Mouse (Mus musculus) stomach, embryonic 14.5 days (tissue): ENCODE measurements at regions not wholly inside any gene's neighbourhood (a gene's known extent, or its start where the extent isn't known, plus 50 kb on each side); places are given as distances from the start of the nearest gene placed in this dataset.

ENCODE experiments used
- ATAC-seq: fragments of 200-750 bp; cut with Nextera tagmentation; 2 replicates; pipeline ENCODE4 v1.8.0; 2017; ENCODE audit warnings: low read depth, moderate TSS enrichment; ENCODE audit not compliant: insufficient number of reproducible peaks, insufficient read depth, low FRiP score
- H3K27ac ChIP-seq: fragments of 300-500 bp; sonication (generic); 2 replicates; pipeline ENCODE4 v1.5.1; 2014; ENCODE audit warnings: mild to moderate bottlenecking, low read length, moderate library complexity, mixed read lengths
- H3K27me3 ChIP-seq: fragments of 300-500 bp; sonication (generic); 2 replicates; pipeline ENCODE4 v1.6.1; 2014; ENCODE audit warnings: low read length, control low read depth, mixed read lengths; ENCODE audit not compliant: control insufficient read depth, insufficient read depth
- H3K36me3 ChIP-seq: fragments of 300-500 bp; sonication (generic); 2 replicates; pipeline ENCODE4 v1.6.1; 2014; ENCODE audit warnings: mild to moderate bottlenecking, control low read depth, low read length, moderate library complexity, mixed read lengths; ENCODE audit not compliant: control insufficient read depth, insufficient read depth
- H3K4me1 ChIP-seq: fragments of 300-500 bp; sonication (generic); 2 replicates; pipeline ENCODE4 v1.6.1; 2014; ENCODE audit warnings: low read length, control low read depth, mixed read lengths; ENCODE audit not compliant: control insufficient read depth, insufficient read depth
- H3K4me2 ChIP-seq: fragments of 300-500 bp; sonication (generic); replicated peaks from 2 replicates; pipeline ENCODE4 v1.6.1; 2014; ENCODE audit warnings: low read depth, low read length, control low read depth
- H3K4me3 ChIP-seq: fragments of 300-500 bp; sonication (generic); 2 replicates; pipeline ENCODE4 v1.5.1; 2014; ENCODE audit warnings: low read depth, low read length, control low read depth
- H3K9ac ChIP-seq: fragments of 300-500 bp; sonication (generic); replicated peaks from 2 replicates; pipeline ENCODE4 v1.6.1; 2014; ENCODE audit warnings: low read depth, mild to moderate bottlenecking, control low read depth, low read length, moderate library complexity, mixed read lengths
- H3K9me3 ChIP-seq: fragments of 300-500 bp; sonication (generic); 2 replicates; pipeline ENCODE4 v1.6.1; 2016; ENCODE audit warnings: low read depth, low read length, control low read depth; ENCODE audit not compliant: control insufficient read depth
- WGBS: fragments of 180-500 bp; shearing (Covaris S2); extraction: QIAGEN DNeasy Blood & Tissue Kit; methylation state at CpG from one replicate; pipeline ENCODE4 v1.1.7; 2014; 5-methylcytosine and 5-hydroxymethylcytosine counted together

DNA sequence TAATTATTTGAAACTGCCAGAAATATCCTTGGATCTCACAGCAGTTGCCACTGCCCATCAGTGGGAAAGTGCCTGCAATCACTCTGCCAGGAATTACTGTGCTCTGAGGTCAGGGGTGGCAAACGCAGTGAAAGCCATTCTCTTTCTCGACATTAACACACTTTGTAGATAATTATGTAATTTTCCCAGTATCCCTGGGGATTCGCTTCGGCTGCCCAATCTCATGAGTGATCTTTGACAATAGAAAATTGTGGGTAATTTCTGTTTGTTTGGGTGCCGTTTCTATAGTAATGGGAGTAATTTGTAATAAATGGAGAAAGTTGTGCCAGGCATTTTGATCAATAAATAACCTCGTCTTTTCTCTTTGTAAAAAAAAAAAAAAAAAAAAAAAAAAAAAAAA lies 124.2 kb upstream of the Cdh4 start:
- H3K9me3 ChIP-seq, result no peaks in the 10 kb centered on the region
- 65% methylated on average over 6 of the region's 6 CpGs for WGBS

DNA sequence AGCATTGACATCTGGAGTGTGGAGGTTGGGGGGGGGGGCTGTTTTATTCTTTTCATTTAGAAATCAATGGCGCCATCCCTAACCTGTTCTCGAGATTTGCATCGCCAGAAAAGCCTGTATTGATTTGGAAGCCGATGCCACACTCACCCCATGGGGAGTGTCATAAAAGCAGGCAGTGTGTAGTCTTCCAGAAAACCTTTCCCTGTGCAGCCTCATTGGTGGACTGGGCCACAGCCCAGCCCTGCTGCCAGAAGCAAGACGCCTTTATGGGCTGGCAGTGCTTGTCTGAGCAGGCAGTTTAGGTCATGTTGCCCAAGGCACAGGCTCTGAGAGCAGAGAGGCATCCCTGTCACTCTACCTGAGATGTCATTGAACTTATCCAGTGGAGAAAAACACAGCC lies 117.0 kb upstream of the Cdh4 start:
- Histone ChIP-seq H3K4me3 (no peak overlapping the region), H3K27ac (no peak overlapping the region), H3K9ac (no peak overlapping the region), H3K4me2 (no peak overlapping the region), H3K27me3 (no peaks in the 10 kb centered on the region), H3K9me3 (no peaks in the 10 kb centered on the region), H3K36me3 (no peaks in the 10 kb centered on the region), H3K4me1 (no peaks in the 10 kb centered on the region)
- 76% methylated on average over 5 of the region's 5 CpGs for WGBS
- no peak for ATAC-seq

More for the DNA sequence above, 124.2 kb upstream of the Cdh4 start:
- H3K4me2 ChIP-seq, result no peak overlapping the region
- no peaks in the 10 kb centered on the region for H3K4me1 ChIP-seq
- ATAC-seq, result no peak
- no peak overlapping the region for H3K4me3 ChIP-seq
- no peaks in the 10 kb centered on the region for H3K36me3 ChIP-seq
- H3K9ac ChIP-seq, result no peak overlapping the region
- H3K27me3 ChIP-seq, result no peaks in the 10 kb centered on the region
- H3K27ac ChIP-seq, result no peak overlapping the region

DNA sequence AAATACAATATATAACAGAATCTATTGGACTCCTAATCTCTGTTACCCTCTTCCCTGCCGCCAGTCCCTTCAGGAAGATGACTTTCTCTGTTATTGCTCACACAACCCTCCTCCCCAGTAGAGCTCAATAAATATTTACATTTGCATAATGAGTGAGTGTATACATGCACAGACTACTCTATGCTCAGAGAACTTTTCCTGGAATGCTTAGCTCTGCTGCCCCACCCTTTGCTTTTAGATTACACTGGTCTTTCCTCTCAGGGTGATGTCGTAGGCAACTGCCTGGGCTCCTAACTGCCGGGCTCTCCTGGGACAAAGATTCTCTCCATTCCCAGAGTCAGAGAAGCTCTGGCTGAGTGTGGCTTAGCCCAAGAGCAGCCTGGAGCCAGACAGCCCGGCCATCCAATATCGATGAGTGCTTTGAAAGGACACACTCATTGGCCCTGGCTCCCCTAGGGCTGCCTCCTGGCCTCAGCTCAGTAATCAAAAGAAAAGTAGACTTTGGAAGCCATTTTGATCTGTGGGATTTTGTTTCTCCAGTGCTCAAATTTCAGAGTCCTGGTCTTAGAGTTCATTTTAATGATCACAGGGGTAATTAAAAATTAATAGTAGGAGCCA lies 109.2 kb upstream of the Cdh4 start:
- Histone ChIP-seq H3K27me3 (no peaks in the 10 kb centered on the region), H3K9me3 (no peaks in the 10 kb centered on the region), H3K9ac (no peak overlapping the region), H3K4me2 (no peak overlapping the region), H3K4me3 (no peak overlapping the region), H3K4me1 (no peaks in the 10 kb centered on the region), H3K36me3 (no peaks in the 10 kb centered on the region), H3K27ac (no peak overlapping the region)
- ATAC-seq, result no peak
- 54% methylated on average over 5 of the region's 5 CpGs for WGBS

DNA sequence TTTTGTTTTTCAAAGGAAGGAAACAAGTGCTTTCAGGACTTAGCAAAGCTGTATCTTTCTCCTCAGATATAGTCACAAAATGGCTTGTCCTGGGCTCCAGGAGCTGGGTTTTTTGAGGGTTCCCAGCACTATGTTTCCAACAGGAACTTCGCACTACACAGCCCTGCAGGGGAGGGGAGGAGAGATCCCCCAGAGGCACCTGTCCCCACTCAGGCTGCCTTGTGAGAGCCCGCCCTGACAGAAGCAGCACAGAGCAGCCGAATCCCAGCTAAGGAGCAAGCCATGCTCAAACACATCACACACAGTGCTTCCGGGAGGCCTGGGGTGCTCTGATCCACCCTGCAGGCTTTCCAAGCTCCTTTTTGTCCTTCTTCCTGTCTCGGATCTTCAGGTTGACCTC lies 108.6 kb upstream of the Cdh4 start:
- Histone ChIP-seq H3K27me3 (no peaks in the 10 kb centered on the region), H3K9ac (no peak overlapping the region), H3K4me1 (no peaks in the 10 kb centered on the region), H3K4me2 (no peak overlapping the region), H3K9me3 (no peaks in the 10 kb centered on the region), H3K27ac (no peak overlapping the region), H3K36me3 (no peaks in the 10 kb centered on the region), H3K4me3 (no peak overlapping the region)
- no peak for ATAC-seq
- WGBS, result 65% methylated on average over 5 of the region's 5 CpGs

DNA sequence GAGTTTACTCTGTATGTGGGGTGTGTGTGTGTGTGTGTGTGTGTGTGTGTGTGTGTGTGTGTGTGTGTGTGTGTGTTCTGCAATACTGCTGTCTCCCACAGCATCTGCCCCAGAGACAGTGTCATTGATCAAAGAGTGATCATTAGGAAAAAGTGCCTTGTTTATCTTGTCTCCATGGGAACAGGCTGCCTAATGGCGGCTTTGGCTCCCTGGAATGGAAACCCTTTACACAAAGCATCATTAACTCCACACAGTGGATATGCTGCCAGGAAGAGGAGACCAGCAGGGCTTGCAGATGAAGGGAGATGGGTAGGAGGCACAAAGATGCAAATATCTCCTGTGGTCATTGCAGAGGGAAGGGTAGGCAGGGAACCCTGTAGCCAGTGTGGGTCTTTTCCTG lies 106.0 kb upstream of the Cdh4 start:
- Histone ChIP-seq H3K9me3 (no peaks in the 10 kb centered on the region), H3K27ac (no peak overlapping the region), H3K9ac (no peak overlapping the region), H3K4me3 (no peak overlapping the region), H3K4me1 (no peaks in the 10 kb centered on the region), H3K36me3 (no peaks in the 10 kb centered on the region), H3K4me2 (no peak overlapping the region), H3K27me3 (no peaks in the 10 kb centered on the region)
- ATAC-seq, result no peak
- 5% methylated on average over 1 of the region's 1 CpGs for WGBS

DNA sequence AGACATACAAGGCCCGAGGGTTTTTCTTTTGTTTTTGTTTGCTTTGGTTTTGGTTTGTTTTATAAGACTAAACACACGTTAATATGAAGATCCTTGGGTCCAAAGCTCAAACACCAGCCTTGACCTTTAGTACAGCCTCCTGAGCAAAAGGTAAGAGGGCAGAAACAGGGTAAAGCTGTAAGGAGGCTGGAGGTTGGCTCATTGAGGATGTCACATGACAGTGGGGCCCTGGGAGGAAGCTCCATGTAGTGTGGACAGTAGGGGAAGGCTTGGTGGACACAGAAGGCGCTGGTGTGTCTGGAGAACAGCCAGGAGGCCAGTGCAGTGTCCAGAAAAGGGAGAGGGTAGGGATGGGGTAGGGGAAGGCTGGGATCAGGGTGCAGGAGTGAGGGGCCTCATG lies 89.6 kb upstream of the Cdh4 start:
- Histone ChIP-seq H3K4me2 (no peak overlapping the region), H3K4me3 (no peak overlapping the region), H3K27me3 (no peaks in the 10 kb centered on the region), H3K36me3 (no peaks in the 10 kb centered on the region), H3K4me1 (no peaks in the 10 kb centered on the region), H3K9me3 (no peaks in the 10 kb centered on the region), H3K9ac (no peak overlapping the region), H3K27ac (no peak overlapping the region)
- ATAC-seq, result no peak
- 60% methylated on average over 3 of the region's 3 CpGs for WGBS

DNA sequence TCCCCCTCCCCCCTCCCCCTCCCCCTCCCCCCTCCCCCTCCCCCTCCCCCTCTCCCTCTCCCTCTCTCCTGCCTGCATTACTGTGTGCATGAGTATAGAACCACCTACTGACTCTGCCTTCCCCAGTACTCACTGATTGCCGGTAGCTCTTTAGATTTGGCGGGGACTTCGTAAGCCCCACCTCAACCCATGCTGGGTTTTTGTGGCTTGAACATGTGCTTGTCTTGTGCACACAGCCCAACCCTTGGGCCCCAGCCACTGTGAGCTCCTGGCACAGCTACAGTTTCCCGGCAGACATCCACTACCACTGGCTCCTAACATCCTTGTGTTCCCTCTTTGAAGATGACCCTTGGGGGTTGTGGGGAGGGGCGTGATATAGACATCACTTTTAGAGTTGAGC lies 87.4 kb upstream of the Cdh4 start:
- H3K27ac ChIP-seq, result no peak overlapping the region
- no peaks in the 10 kb centered on the region for H3K9me3 ChIP-seq
- 81% methylated on average over 5 of the region's 5 CpGs for WGBS
- no peak overlapping the region for H3K4me3 ChIP-seq
- ATAC-seq, result no peak
- H3K9ac ChIP-seq, result no peak overlapping the region
- H3K27me3 ChIP-seq, result no peaks in the 10 kb centered on the region
- H3K36me3 ChIP-seq, result no peaks in the 10 kb centered on the region
- no peaks in the 10 kb centered on the region for H3K4me1 ChIP-seq
- H3K4me2 ChIP-seq, result no peak overlapping the region

DNA sequence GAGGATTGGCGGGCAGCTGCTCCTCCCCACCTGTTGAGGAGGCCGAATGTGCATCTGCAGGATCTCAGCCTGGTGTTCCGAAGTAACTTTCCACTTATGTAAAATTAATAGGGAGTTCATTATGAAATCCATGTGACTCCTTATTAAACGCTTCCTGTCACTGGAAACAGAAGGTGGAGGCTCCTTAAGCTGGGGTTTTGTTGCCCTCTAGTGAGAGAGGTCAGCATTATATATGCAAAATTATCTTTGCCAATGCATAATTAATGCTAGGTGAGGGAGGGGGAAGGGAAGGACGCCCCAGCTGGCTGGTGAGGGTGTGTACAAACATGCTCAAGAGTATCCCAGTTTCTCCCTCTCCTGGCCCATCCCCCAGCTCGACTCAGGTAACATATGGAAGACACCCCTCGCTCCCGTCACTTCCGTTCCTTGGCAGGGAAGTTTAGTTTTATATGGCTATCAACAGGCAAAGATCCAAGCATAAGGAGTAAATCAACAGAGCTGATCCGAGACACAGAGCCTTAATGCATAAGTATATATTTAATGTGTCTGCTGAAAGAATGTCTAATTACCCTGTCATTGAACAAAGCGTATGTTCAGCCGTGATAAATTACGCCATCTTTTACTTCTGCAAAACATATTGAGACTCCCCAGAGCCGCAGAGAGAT lies 71.2 kb upstream of the Cdh4 start:
- no peaks in the 10 kb centered on the region; the same call in 1 of the 2 replicates for H3K27me3 ChIP-seq
- H3K4me3 ChIP-seq, result no peak overlapping the region
- H3K9me3 ChIP-seq, result no peaks in the 10 kb centered on the region
- H3K36me3 ChIP-seq, result no peaks in the 10 kb centered on the region
- no peak overlapping the region for H3K4me2 ChIP-seq
- H3K27ac ChIP-seq, result no peak overlapping the region
- ATAC-seq, result 0 out of 2 replicates have a peak, but pooled peaks have one; percentile 33
- peaks cover 5% of the 10 kb centered on the region; the same call in 1 of the 2 replicates for H3K4me1 ChIP-seq
- H3K9ac ChIP-seq, result no peak overlapping the region
- WGBS, result 43% methylated on average over 14 of the region's 14 CpGs

DNA sequence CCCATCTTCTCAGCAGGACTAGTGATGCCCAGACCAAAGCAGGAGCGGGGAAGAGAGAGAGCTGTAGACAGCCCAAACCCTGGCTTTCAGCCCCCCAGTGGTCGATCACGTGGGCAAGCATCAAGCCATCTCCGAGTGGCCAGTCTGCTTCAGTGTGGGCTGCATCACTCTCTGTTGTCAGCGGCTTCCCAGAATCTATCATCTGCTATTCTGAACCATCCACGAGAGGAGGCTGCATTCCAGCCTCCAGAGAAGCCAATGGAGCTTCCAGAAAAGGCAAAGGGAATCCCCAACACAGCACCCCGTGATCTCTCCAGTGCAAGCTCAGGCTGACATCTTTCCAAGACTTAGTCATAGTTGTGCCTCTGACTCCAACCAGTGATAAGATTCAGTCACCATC lies 70.7 kb upstream of the Cdh4 start:
- Histone ChIP-seq H3K36me3 (no peaks in the 10 kb centered on the region), H3K27ac (no peak overlapping the region), H3K4me3 (no peak overlapping the region), H3K27me3 (no peaks in the 10 kb centered on the region; the same call in 1 of the 2 replicates), H3K9me3 (no peaks in the 10 kb centered on the region), H3K4me2 (no peak overlapping the region), H3K4me1 (peaks cover 5% of the 10 kb centered on the region; the same call in 1 of the 2 replicates), H3K9ac (no peak overlapping the region)
- no peak for ATAC-seq
- 44% methylated on average over 7 of the region's 7 CpGs for WGBS
